Mouse (Mus musculus) lung, postnatal 0 days (tissue): ENCODE measurements at regions not wholly inside any gene's neighbourhood (a gene's known extent, or its start where the extent isn't known, plus 50 kb on each side); places are given as distances from the start of the nearest gene placed in this dataset.

Experiments
- CTCF ChIP-seq: IDR thresholded peaks from 2 replicates; pipeline ENCODE4 v1.5.1; 2016; ENCODE audit warnings: antibody characterized with exemption, mild to moderate bottlenecking
- EP300 ChIP-seq: IDR thresholded peaks from 2 replicates; pipeline ENCODE4 v1.6.1; 2016; ENCODE audit warnings: antibody characterized with exemption, mild to moderate bottlenecking, control low read depth

GRCm38 (mm10) chr8:10894306-10894705 lies 114.0 kb downstream of the Irs2 start:
- TF ChIP-seq CTCF (no peak), EP300 (no peak)
